Mouse (Mus musculus): ENCODE data around the gene Rsu1.

Gene Rsu1

GRCm38 (mm10) chr2:13038772-13039171, 232.4 kb downstream of the Rsu1 start:
- no peak for DNase-seq

Measured in liver (tissue).